Mouse (Mus musculus): Measurements from ENCODE around the gene Napa. TPM values are rescaled to one million over a fixed set of nuclear protein-coding genes. Genes with fewer than 3 reads are reported as not detected.
A peak's percentile ranks its signal among the peaks of the same experiment; 100 is the strongest.

Gene Napa
- total RNA-seq (2014; rRNA removed) (159 and 270 TPM in 2 replicates), polyA plus RNA-seq (2015; fragmentation: Nextera tagmentation; extraction: Ambion mirVana) (211 and 222 TPM in 2 replicates)

DNA sequence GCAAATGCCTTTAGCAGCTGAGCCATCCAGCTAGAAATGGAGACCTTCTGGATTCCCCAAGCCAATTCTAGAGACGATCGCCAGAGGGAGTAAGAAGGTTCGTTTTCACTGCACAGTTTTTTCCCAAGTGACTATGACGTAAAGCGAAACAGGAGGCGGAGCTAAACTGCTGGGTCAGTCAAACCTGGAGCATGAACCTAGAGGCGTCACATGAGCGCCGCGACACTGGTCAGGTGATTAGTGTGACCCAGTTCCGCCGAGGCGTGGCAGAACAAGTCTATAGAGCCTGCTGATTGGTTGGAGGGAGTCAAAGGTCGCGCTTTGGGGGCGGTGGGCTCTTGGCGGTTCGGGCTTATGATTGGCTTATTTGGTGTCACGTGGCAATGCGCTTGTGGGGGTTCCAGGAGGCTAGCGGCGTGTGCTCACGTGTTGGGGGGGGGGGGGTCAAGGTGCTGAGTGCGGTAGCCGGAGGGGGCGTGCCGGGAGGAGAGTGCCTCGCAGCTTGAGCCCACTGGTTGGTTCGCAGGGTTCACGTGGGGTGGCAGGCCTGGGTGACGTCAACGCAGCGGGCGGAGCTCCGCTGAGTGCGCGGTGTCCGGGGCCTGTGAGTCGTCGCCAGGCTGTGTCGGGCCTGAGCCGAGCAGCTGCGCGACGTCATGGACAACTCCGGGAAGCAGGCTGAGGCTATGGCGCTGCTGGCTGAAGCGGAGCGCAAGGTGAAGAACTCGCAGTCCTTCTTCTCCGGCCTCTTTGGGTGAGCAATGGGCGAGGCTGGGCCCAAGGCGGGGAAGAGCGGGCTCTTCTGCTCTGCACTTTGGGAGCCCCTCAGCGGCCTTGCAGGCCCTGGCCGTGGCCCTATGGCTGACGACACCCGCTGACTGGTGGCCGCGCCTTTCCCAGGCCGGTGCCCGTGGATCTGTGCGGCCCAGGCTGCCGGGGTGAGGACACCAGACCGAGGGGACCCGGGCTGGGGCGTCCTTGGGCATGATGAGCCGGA is at the start of gene Napa:
Gene Napa (plus strand): TSS at position 438 of the 997 bp plus-strand sequence.
- 0 out of 2 replicates have a peak, but pooled peaks cover 14% of the 10 kb centered on the region for H3K36me3 ChIP-seq (ENCODE audit: insufficient read depth)
- H3K9me3 ChIP-seq (ENCODE audit: low read length), result no peaks in the 10 kb centered on the region
- peaks cover 14% of the 10 kb centered on the region for H3K4me1 ChIP-seq (ENCODE audit: insufficient read depth)
- H3K9ac ChIP-seq, result peak within 1 kb of the TSS; percentile 87
- peak within 1 kb of the TSS; percentile 83 for H3K27ac ChIP-seq (ENCODE audit: low read depth, low read length)
- TF ChIP-seq CTCF (IDR thresholded peaks at IDR 0.05; ENCODE audit: low read depth), result peak; percentile 81
- peak; percentile 100 for DNase-seq
- WGBS, result 2% methylated on average over 68 of the region's 68 CpGs
- peak within 1 kb of the TSS; percentile 76 for H3K4me3 ChIP-seq (ENCODE audit: low read depth, low read length)
- ATAC-seq, result peak; percentile 97
- H3K4me2 ChIP-seq (ENCODE audit: low read depth), result peak within 1 kb of the TSS; percentile 76
- no peaks in the 10 kb centered on the region for H3K27me3 ChIP-seq (ENCODE audit: insufficient read depth, low read length)

DNA sequence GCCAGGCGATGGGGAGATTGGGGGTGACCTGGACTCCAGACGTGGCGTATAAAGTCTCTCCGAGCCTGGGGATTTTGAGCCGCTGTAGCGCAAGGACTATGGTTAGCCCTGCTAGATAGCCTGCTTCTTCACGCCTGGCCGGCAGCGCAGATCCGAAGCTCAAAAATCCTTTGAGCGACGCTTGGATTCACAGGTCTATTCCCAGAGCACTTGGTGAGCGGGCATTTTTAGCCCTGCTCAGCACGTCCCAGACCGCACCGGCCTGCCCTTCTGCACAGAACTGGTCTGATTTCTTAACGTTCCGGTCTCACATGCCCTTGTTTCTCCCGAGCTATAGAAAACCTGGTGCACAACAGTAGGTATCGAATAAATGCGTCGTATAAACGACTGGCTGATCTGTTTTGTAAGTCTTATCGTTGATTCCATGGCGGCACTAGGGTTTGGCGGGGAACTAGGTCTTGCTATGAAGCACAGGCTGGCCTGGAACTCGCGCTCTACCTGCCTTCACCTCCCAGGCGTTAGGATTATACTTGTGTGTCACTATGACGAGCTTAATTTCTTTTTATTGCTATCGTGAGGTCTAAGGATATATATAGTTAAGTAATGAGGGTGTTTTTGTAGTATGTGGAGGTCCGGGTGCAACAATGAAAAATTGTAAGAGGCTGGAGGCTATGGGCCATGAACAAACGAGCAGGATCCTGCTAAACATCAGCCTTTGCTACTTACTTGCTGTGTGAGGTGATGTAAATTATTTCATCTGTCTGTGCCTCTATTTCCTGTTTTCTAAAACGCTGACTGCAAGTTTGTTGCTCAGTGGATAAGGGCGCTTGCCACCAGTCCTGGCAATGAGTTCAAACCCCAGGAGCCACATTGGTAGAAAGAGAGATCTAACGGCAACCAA is 49.3 kb upstream of the Napa start:
- Histone ChIP-seq H3K4me1 (ENCODE audit: insufficient read depth) (peaks cover 30% of the 10 kb centered on the region), H3K27me3 (ENCODE audit: insufficient read depth, low read length) (no peaks in the 10 kb centered on the region), H3K27ac (ENCODE audit: low read depth, low read length) (peak overlapping the region; percentile 99), H3K9ac (peak overlapping the region; percentile 98), H3K4me2 (ENCODE audit: low read depth) (peak overlapping the region; percentile 86), H3K36me3 (ENCODE audit: insufficient read depth) (no peaks in the 10 kb centered on the region), H3K9me3 (ENCODE audit: low read length) (no peaks in the 10 kb centered on the region), H3K4me3 (ENCODE audit: low read depth, low read length) (peak overlapping the region; percentile 75)
- TF ChIP-seq CTCF (IDR thresholded peaks at IDR 0.05; ENCODE audit: low read depth), result no peak
- ATAC-seq (no peak), DNase-seq (peak; percentile 2)
- WGBS, result 8% methylated on average over 36 of the region's 36 CpGs

- H3K9me3 ChIP-seq (ENCODE audit: low read length), result no peaks in the 10 kb centered on the region
- H3K36me3 ChIP-seq (ENCODE audit: insufficient read depth), result no peaks in the 10 kb centered on the region
- no peak for TF ChIP-seq CTCF (IDR thresholded peaks at IDR 0.05; ENCODE audit: low read depth)
- no peak overlapping the region for H3K9ac ChIP-seq
- peaks cover 30% of the 10 kb centered on the region for H3K4me1 ChIP-seq (ENCODE audit: insufficient read depth)
- DNase-seq (no peak), ATAC-seq (no peak)
- peak overlapping the region; percentile 86 for H3K4me2 ChIP-seq (ENCODE audit: low read depth)
- no peak overlapping the region for H3K27ac ChIP-seq (ENCODE audit: low read depth, low read length)
- no peaks in the 10 kb centered on the region for H3K27me3 ChIP-seq (ENCODE audit: insufficient read depth, low read length)
- WGBS, result 76% methylated on average over 7 of the region's 7 CpGs
- peak overlapping the region; percentile 75; the same call in 1 of the 2 replicates for H3K4me3 ChIP-seq (ENCODE audit: low read depth, low read length)
Measured at GRCm38 (mm10) chr7:16049576-16049915, 48.7 kb upstream of the Napa start.

- H3K27me3 ChIP-seq (ENCODE audit: insufficient read depth, low read length), result no peaks in the 10 kb centered on the region
- 90% methylated on average over 3 of the region's 3 CpGs for WGBS
- H3K36me3 ChIP-seq (ENCODE audit: insufficient read depth), result no peaks in the 10 kb centered on the region
- no peak overlapping the region for H3K9ac ChIP-seq
- no peaks in the 10 kb centered on the region for H3K9me3 ChIP-seq (ENCODE audit: low read length)
- peaks cover 22% of the 10 kb centered on the region for H3K4me1 ChIP-seq (ENCODE audit: insufficient read depth)
- no peak overlapping the region for H3K4me3 ChIP-seq (ENCODE audit: low read depth, low read length)
- no peak for TF ChIP-seq CTCF (IDR thresholded peaks at IDR 0.05; ENCODE audit: low read depth)
- no peak for ATAC-seq
- no peak overlapping the region for H3K4me2 ChIP-seq (ENCODE audit: low read depth)
- DNase-seq, result no peak
- H3K27ac ChIP-seq (ENCODE audit: low read depth, low read length), result no peak overlapping the region
Measured at GRCm38 (mm10) chr7:16050600-16050999, 47.7 kb upstream of the Napa start.

DNA sequence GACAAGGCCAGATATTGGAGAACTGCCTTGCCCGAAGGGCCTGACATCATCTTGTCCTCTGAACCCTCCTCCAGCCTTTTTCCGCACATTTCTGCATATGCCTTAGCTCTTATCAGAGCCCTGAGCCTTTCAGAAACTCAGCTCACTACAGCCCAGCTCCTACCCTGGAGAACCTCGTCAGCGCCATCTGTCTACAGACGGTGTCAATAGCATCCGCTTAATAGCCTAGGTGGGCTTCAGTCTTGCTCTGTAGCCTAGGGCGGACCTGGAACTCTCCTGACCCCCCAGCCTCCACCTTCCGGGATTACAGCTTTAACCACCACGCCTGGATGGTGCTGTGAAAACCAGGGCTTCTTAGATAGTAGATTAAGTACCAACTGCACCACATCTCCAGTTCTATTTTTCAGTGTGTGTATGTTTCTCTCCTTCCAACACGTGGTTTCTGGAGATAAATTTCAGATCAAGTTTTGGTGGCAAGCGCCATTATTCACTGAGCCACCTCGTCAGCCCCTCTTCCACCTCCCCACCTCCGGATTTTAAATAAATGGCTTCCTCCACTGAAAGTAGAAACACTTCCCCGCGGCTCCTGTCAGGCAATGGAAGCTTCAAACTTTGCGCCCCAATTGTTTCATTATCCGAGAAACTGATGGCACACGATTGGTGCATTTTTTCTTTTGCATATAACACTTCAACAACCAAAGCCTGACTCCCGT is 46.2 kb upstream of the Napa start:
- 5% methylated on average over 19 of the region's 19 CpGs for WGBS
- Histone ChIP-seq H3K9ac (peak overlapping the region; percentile 39), H3K27ac (ENCODE audit: low read depth, low read length) (peak overlapping the region; percentile 66), H3K9me3 (ENCODE audit: low read length) (no peaks in the 10 kb centered on the region), H3K27me3 (ENCODE audit: insufficient read depth, low read length) (no peaks in the 10 kb centered on the region), H3K36me3 (ENCODE audit: insufficient read depth) (no peaks in the 10 kb centered on the region), H3K4me2 (ENCODE audit: low read depth) (peak overlapping the region; percentile 52), H3K4me1 (ENCODE audit: insufficient read depth) (peaks cover 20% of the 10 kb centered on the region), H3K4me3 (ENCODE audit: low read depth, low read length) (peak overlapping the region; percentile 43)
- ATAC-seq (no peak), DNase-seq (peak; percentile 76)
- TF ChIP-seq CTCF (IDR thresholded peaks at IDR 0.05; ENCODE audit: low read depth), result peak; percentile 78

GRCm38 (mm10) chr7:16052684-16053083 is 45.6 kb upstream of the Napa start:
- H3K9ac ChIP-seq, result peak overlapping the region; percentile 39
- H3K4me3 ChIP-seq (ENCODE audit: low read depth, low read length), result peak overlapping the region; percentile 43
- 2% methylated on average over 24 of the region's 24 CpGs for WGBS
- no peaks in the 10 kb centered on the region for H3K9me3 ChIP-seq (ENCODE audit: low read length)
- H3K36me3 ChIP-seq (ENCODE audit: insufficient read depth), result no peaks in the 10 kb centered on the region
- peaks cover 20% of the 10 kb centered on the region for H3K4me1 ChIP-seq (ENCODE audit: insufficient read depth)
- peak overlapping the region; percentile 66 for H3K27ac ChIP-seq (ENCODE audit: low read depth, low read length)
- H3K27me3 ChIP-seq (ENCODE audit: insufficient read depth, low read length), result no peaks in the 10 kb centered on the region
- ATAC-seq, result peak; percentile 86
- 0 out of 2 replicates have a peak, but pooled peaks have one; percentile 14 for TF ChIP-seq CTCF (IDR thresholded peaks at IDR 0.05; ENCODE audit: low read depth)
- peak; percentile 98 for DNase-seq
- H3K4me2 ChIP-seq (ENCODE audit: low read depth), result peak overlapping the region; percentile 52
